21 mouse cellular contexts compared by ENCODE assay signal in the genomic region with DNA sequence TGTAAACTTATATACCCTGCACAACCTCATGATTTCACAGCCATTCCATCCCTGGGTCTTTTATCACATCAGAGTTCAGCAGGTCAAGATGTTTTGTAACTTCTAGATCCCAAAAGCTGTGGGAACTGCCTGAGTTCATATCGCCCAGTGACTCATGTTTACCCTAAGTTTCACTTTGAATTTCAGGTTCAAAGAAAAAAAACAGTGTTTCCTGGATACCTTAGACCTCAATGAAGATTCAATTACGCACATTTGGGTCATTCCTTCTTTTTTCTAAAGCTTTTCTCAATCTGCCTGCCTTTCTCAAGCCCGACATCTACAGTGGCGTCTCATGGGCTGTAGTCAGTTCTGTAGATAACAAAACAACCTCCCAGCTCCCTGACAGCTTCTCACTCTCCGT.
DNase-seq lines count a peak whose midpoint lies in the region; ATAC-seq lines count a peak whose summit lies in the region.
"Had no signal": no experiment of that assay in that cellular context is flagged by ENCODE, and none has a peak within 500 bp of the region (broad histone marks: within the 10 kb centered on the region; RNA-seq: fewer than 3 reads in every experiment).

No protein-coding gene starts in this region.

- no peak overlapping the region for H3K4me2 ChIP-seq in intestine, embryonic 14.5 days (ENCODE audit: low read length)
- H3K4me2 ChIP-seq in intestine, embryonic 15.5 days (replicated peaks), result no peak overlapping the region
- no peak overlapping the region for H3K4me2 ChIP-seq in kidney, embryonic 15.5 days
- H3K4me2 ChIP-seq: embryonic facial prominence, embryonic 13.5 days; forebrain, embryonic 12.5 days; heart, embryonic 11.5 days; hindbrain, embryonic 15.5 days had no signal

- no peak for ATAC-seq in intestine, embryonic 14.5 days (replicated peaks; ENCODE audit: low FRiP score, low TSS enrichment, low read depth)
- no peak for ATAC-seq in intestine, embryonic 15.5 days
- ATAC-seq in CD4-positive, CD25-positive, alpha-beta regulatory T cell, adult 4 months, result peak; percentile 35
- ATAC-seq in kidney, embryonic 15.5 days (replicated peaks; ENCODE audit: low FRiP score), result no peak
- ATAC-seq: intestine, embryonic 16.5 days had no signal

- H3K9me3 ChIP-seq in intestine, embryonic 14.5 days (ENCODE audit: control insufficient read depth, low read length), result no peaks in the 10 kb centered on the region
- H3K9me3 ChIP-seq in intestine, embryonic 15.5 days, result no peaks in the 10 kb centered on the region
- no peaks in the 10 kb centered on the region for H3K9me3 ChIP-seq in kidney, embryonic 15.5 days (replicated peaks)
- H3K9me3 ChIP-seq: forebrain, embryonic 12.5 days; G1E; hindbrain, embryonic 15.5 days had no signal

- H3K36me3 ChIP-seq in intestine, embryonic 14.5 days (ENCODE audit: control insufficient read depth, insufficient read depth, low read length), result no peaks in the 10 kb centered on the region
- H3K36me3 ChIP-seq in intestine, embryonic 15.5 days, result no peaks in the 10 kb centered on the region
- H3K36me3 ChIP-seq in kidney, embryonic 15.5 days, result no peaks in the 10 kb centered on the region
- H3K36me3 ChIP-seq: embryonic facial prominence, embryonic 13.5 days; forebrain, embryonic 12.5 days; G1E; hindbrain, embryonic 15.5 days had no signal

- WGBS in intestine, embryonic 14.5 days, result 68% methylated on average over 5 of the region's 5 CpGs
- WGBS in intestine, embryonic 15.5 days, result 72% methylated on average over 5 of the region's 5 CpGs
- 68% methylated on average over 5 of the region's 5 CpGs for WGBS in kidney, embryonic 15.5 days

- H3K9ac ChIP-seq in intestine, embryonic 14.5 days (ENCODE audit: low read length), result no peak overlapping the region
- H3K9ac ChIP-seq in intestine, embryonic 15.5 days, result no peak overlapping the region
- no peak overlapping the region for H3K9ac ChIP-seq in kidney, embryonic 15.5 days
- H3K9ac ChIP-seq: embryonic facial prominence, embryonic 13.5 days; forebrain, embryonic 12.5 days; forebrain, postnatal 0 days; hindbrain, embryonic 15.5 days had no signal

- no peak overlapping the region for H3K4me3 ChIP-seq in intestine, embryonic 14.5 days (ENCODE audit: low read depth, low read length)
- no peak overlapping the region for H3K4me3 ChIP-seq in intestine, embryonic 15.5 days (replicated peaks)
- no peak overlapping the region for H3K4me3 ChIP-seq in kidney, embryonic 15.5 days (replicated peaks)
- H3K4me3 ChIP-seq: embryonic facial prominence, embryonic 13.5 days; forebrain, embryonic 12.5 days; hindbrain, embryonic 15.5 days had no signal

- H3K27me3 ChIP-seq in intestine, embryonic 14.5 days (replicated peaks; ENCODE audit: control insufficient read depth, insufficient read depth, low read length), result no peaks in the 10 kb centered on the region
- no peaks in the 10 kb centered on the region for H3K27me3 ChIP-seq in intestine, embryonic 15.5 days (replicated peaks)
- no peaks in the 10 kb centered on the region for H3K27me3 ChIP-seq in kidney, embryonic 15.5 days
- H3K27me3 ChIP-seq: embryonic facial prominence, embryonic 13.5 days; forebrain, embryonic 12.5 days; hindbrain, embryonic 15.5 days had no signal

- DNase-seq in intestine, embryonic 14.5 days (ENCODE audit: low spot score), result peak; percentile 4
- peak; percentile 72 for DNase-seq in T-cell, adult 2 months (ENCODE audit: low spot score)
- DNase-seq in naive thymus-derived CD4-positive, alpha-beta T cell, adult 2 months (ENCODE audit: low read depth), result peak; percentile 76
- no peak for DNase-seq in spleen, postnatal 10 days (ENCODE audit: low spot score in 2 of 2)
- DNase-seq: adrenal gland, postnatal 25 days; cerebellum, adult 18-20 months; cerebellum, adult 9-11 months; cerebellum, postnatal 36 days; gastrocnemius, postnatal 36 days; heart, adult 18-20 months; kidney, adult 2 months had no signal

- peaks cover 4% of the 10 kb centered on the region; the same call in 1 of the 2 replicates for H3K4me1 ChIP-seq in intestine, embryonic 14.5 days (replicated peaks; ENCODE audit: control insufficient read depth, insufficient read depth, low read length)
- H3K4me1 ChIP-seq in intestine, embryonic 15.5 days (replicated peaks), result 0 out of 2 replicates have a peak, but pooled peaks cover 2% of the 10 kb centered on the region
- H3K4me1 ChIP-seq in kidney, embryonic 15.5 days, result no peaks in the 10 kb centered on the region; the same call in 1 of the 2 replicates
- H3K4me1 ChIP-seq: embryonic facial prominence, embryonic 13.5 days; forebrain, embryonic 12.5 days; hindbrain, embryonic 15.5 days had no signal

- H3K27ac ChIP-seq in intestine, embryonic 14.5 days (ENCODE audit: low read depth), result no peak overlapping the region
- H3K27ac ChIP-seq in intestine, embryonic 15.5 days, result no peak overlapping the region
- H3K27ac ChIP-seq in kidney, embryonic 15.5 days, result no peak overlapping the region
- H3K27ac ChIP-seq: embryonic facial prominence, embryonic 13.5 days; forebrain, embryonic 12.5 days; hindbrain, embryonic 15.5 days had no signal

Comparison
In these comparisons a context has a peak if more than half of its experiments do, and no peak if none do; other contexts are left out.
1. DNase-seq: peak in intestine, embryonic 14.5 days (single experiment), T-cell, adult 2 months (single experiment) and naive thymus-derived CD4-positive, alpha-beta T cell, adult 2 months (single experiment); none in spleen, postnatal 10 days (0 of 2).